Mouse (Mus musculus): ENCODE data around the gene Fam178b. TPM values are rescaled to one million over a fixed set of nuclear protein-coding genes. Genes with fewer than 3 reads are reported as not detected.

The Fam178b gene
- polyA plus RNA-seq, 1 experiment, result 1.1 TPM

DNA sequence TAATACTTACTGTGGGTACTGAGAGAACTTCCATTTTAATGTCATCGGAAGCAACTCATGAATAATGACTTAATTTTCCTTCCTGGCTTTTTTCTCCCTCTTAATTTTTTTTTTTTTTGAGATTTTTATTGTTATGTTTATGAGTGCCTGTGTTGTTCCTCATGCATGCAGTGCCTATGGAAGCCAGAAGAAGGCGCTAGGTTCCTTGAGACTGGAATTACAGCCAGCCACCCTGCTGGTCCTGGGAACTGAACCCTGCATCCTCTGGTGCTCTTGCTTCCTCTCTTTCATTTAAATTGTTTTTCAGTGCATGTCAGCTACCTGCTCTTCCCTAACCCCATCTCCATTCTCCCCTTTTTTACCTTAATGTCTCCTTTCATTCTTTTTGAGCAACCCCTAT, 169.3 kb downstream of the Fam178b start:
- Histone ChIP-seq H3K4me3 (replicated peaks; ENCODE audit: insufficient read depth, low read depth, low read length) (peak overlapping the region; percentile 38), H3K4me1 (ENCODE audit: control insufficient read depth, insufficient read depth, low read length) (peaks cover 31% of the 10 kb centered on the region), H3K27ac (ENCODE audit: insufficient read depth, low read length) (no peak overlapping the region), H3K27me3 (ENCODE audit: control insufficient read depth, insufficient read depth, low read length) (no peaks in the 10 kb centered on the region)
- DNase-seq, result peak; percentile 66
- WGBS, result 27% methylated on average over 2 of the region's 2 CpGs
- TF ChIP-seq POLR2A (IDR thresholded peaks at IDR 0.05; ENCODE audit: borderline replicate concordance, insufficient read depth, low read length) (no peak), CTCF (IDR thresholded peaks at IDR 0.05; ENCODE audit: borderline replicate concordance, insufficient read depth, low read depth, low read length) (peak; percentile 70)

- WGBS, result 2% methylated on average over 1 of the region's 1 CpGs
- no peak overlapping the region for H3K27ac ChIP-seq (ENCODE audit: insufficient read depth, low read length)
- peak in 1 of 2 experiments; percentile 57 for DNase-seq
Observed at GRCm38 (mm10) chr1:36513310-36513709, 169.7 kb downstream of the Fam178b start.

DNA sequence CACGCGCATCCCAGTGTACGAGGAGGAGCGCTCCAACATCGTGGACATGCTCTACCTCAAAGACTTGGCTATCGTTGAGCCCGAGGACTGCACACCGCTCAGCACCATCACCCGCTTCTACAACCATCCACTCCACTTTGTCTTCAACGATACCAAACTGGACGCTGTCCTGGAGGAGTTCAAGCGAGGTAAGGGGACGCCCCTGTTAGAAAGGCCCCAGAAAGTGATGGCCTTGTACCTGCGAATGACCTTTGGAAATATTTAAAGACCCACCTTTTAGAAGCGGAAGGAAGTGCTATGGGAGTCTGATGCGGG, 170.1 kb downstream of the Fam178b start:
- no peak for DNase-seq
- Histone ChIP-seq H3K27me3 (ENCODE audit: control insufficient read depth, insufficient read depth, low read length) (no peaks in the 10 kb centered on the region), H3K4me3 (replicated peaks; ENCODE audit: insufficient read depth, low read depth, low read length) (peak overlapping the region; percentile 59), H3K4me1 (ENCODE audit: control insufficient read depth, insufficient read depth, low read length) (peaks cover 28% of the 10 kb centered on the region), H3K27ac (ENCODE audit: insufficient read depth, low read length) (peak overlapping the region; percentile 34; the same call in 1 of the 2 replicates)
- no peak for TF ChIP-seq POLR2A (IDR thresholded peaks at IDR 0.05; ENCODE audit: borderline replicate concordance, insufficient read depth, low read length)
- no peak for TF ChIP-seq CTCF (IDR thresholded peaks at IDR 0.05; ENCODE audit: borderline replicate concordance, insufficient read depth, low read depth, low read length)
- WGBS, result 2% methylated on average over 16 of the region's 16 CpGs

More at GRCm38 (mm10) chr1:36513310-36513709, 169.7 kb downstream of the Fam178b start:
- Histone ChIP-seq H3K4me1 (ENCODE audit: control insufficient read depth, insufficient read depth, low read length) (peaks cover 28% of the 10 kb centered on the region), H3K4me3 (replicated peaks; ENCODE audit: insufficient read depth, low read depth, low read length) (peak overlapping the region; percentile 59), H3K27me3 (ENCODE audit: control insufficient read depth, insufficient read depth, low read length) (no peaks in the 10 kb centered on the region)
- TF ChIP-seq POLR2A (IDR thresholded peaks at IDR 0.05; ENCODE audit: borderline replicate concordance, insufficient read depth, low read length), result no peak
- no peak for TF ChIP-seq CTCF (IDR thresholded peaks at IDR 0.05; ENCODE audit: borderline replicate concordance, insufficient read depth, low read depth, low read length)

Other genes starting within 250 kb of the Fam178b start
- gene Lman2l, start 237.9 kb downstream of the Fam178b start, polyA plus RNA-seq (2012; rRNA removed), result 37.9 and 41.9 TPM in 2 replicates
- 12.2 and 14.6 TPM in 2 replicates for gene Cnnm4, start 211.6 kb downstream of the Fam178b start, polyA plus RNA-seq (2012; rRNA removed)
- gene Cnnm3, start 171.3 kb downstream of the Fam178b start, polyA plus RNA-seq (2012; rRNA removed), result 46.2 and 48.7 TPM in 2 replicates
- 14.4 and 15.2 TPM in 2 replicates for gene Ankrd23, start 146.3 kb downstream of the Fam178b start, polyA plus RNA-seq (2012; rRNA removed)
- 0.05 and 0.40 TPM in 2 replicates for gene Gm42417, start 143.8 kb downstream of the Fam178b start, polyA plus RNA-seq (2012; rRNA removed)
- 30.8 and 37.5 TPM in 2 replicates for gene Ankrd39, start 135.7 kb downstream of the Fam178b start, polyA plus RNA-seq (2012; rRNA removed)
- 23.8 and 28.5 TPM in 2 replicates for gene Sema4c, start 124.8 kb downstream of the Fam178b start, polyA plus RNA-seq (2012; rRNA removed)
- gene Cox5b, start 8.3 kb upstream of the Fam178b start, polyA plus RNA-seq (2012; rRNA removed), result 812 and 891 TPM in 2 replicates
- gene 4933424G06Rik, start 27.0 kb upstream of the Fam178b start, polyA plus RNA-seq (2012; rRNA removed), result 0.16 and 0.21 TPM in 2 replicates
- gene Actr1b, start 31.2 kb upstream of the Fam178b start, polyA plus RNA-seq (2012; rRNA removed), result 371 and 376 TPM in 2 replicates
- 1.5 and 1.8 TPM in 2 replicates for gene Zap70, start 78.6 kb upstream of the Fam178b start, polyA plus RNA-seq (2012; rRNA removed)

All from cerebellum, adult 2 months (tissue).